Mouse (Mus musculus): Measurements from ENCODE around the gene Cfdp1. TPM values are rescaled to one million over a fixed set of nuclear protein-coding genes. Genes with fewer than 3 reads are reported as not detected.

Gene Cfdp1
- polyA plus RNA-seq, 1 experiment from 2014 or later: 220 TPM

- ATAC-seq (ENCODE audit: low FRiP score, low TSS enrichment): no peak
- no peaks in the 10 kb centered on the region for H3K4me1 ChIP-seq (ENCODE audit: insufficient read depth, low read length)
- no peaks in the 10 kb centered on the region for H3K9me3 ChIP-seq (ENCODE audit: low read length)
- WGBS: 83% methylated on average over 2 of the region's 2 CpGs
- no peak overlapping the region for H3K27ac ChIP-seq (ENCODE audit: low read length)
- H3K4me2 ChIP-seq (replicated peaks; ENCODE audit: low read depth, low read length): no peak overlapping the region
- H3K4me3 ChIP-seq (ENCODE audit: low read length): no peak overlapping the region
- no peaks in the 10 kb centered on the region for H3K27me3 ChIP-seq (ENCODE audit: insufficient read depth, low read length)
- H3K36me3 ChIP-seq (ENCODE audit: insufficient read depth, low read length): peaks cover 9% of the 10 kb centered on the region; the same call in 1 of the 2 replicates
- H3K9ac ChIP-seq (replicated peaks; ENCODE audit: low read length): no peak overlapping the region
Observed at GRCm38 (mm10) chr8:111810656-111811336, 43.3 kb downstream of the Cfdp1 start.

- Histone ChIP-seq H3K27me3 (ENCODE audit: insufficient read depth, low read length) (no peaks in the 10 kb centered on the region), H3K4me3 (ENCODE audit: low read length) (no peak overlapping the region), H3K36me3 (ENCODE audit: insufficient read depth, low read length) (peaks cover 9% of the 10 kb centered on the region; the same call in 1 of the 2 replicates), H3K27ac (ENCODE audit: low read length) (no peak overlapping the region), H3K9me3 (ENCODE audit: low read length) (no peaks in the 10 kb centered on the region), H3K4me1 (ENCODE audit: insufficient read depth, low read length) (no peaks in the 10 kb centered on the region), H3K4me2 (replicated peaks; ENCODE audit: low read depth, low read length) (no peak overlapping the region), H3K9ac (replicated peaks; ENCODE audit: low read length) (no peak overlapping the region)
- 84% methylated on average over 3 of the region's 3 CpGs for WGBS
- no peak for ATAC-seq (ENCODE audit: low FRiP score, low TSS enrichment)
Observed at GRCm38 (mm10) chr8:111808891-111809622, 45.0 kb downstream of the Cfdp1 start.

GRCm38 (mm10) chr8:111808006-111808405, 46.1 kb downstream of the Cfdp1 start:
- no peaks in the 10 kb centered on the region for H3K27me3 ChIP-seq (ENCODE audit: insufficient read depth, low read length)
- H3K4me3 ChIP-seq (ENCODE audit: low read length): no peak overlapping the region
- no peak overlapping the region for H3K27ac ChIP-seq (ENCODE audit: low read length)
- no peak for ATAC-seq (ENCODE audit: low FRiP score, low TSS enrichment)
- no peaks in the 10 kb centered on the region; the same call in none of the 2 replicates for H3K4me1 ChIP-seq (ENCODE audit: insufficient read depth, low read length)
- no peaks in the 10 kb centered on the region for H3K9me3 ChIP-seq (ENCODE audit: low read length)
- H3K9ac ChIP-seq (replicated peaks; ENCODE audit: low read length): no peak overlapping the region
- 98% methylated on average over 3 of the region's 3 CpGs for WGBS
- H3K4me2 ChIP-seq (replicated peaks; ENCODE audit: low read depth, low read length): no peak overlapping the region
- H3K36me3 ChIP-seq (ENCODE audit: insufficient read depth, low read length): peaks cover 9% of the 10 kb centered on the region; the same call in 1 of the 2 replicates

DNA sequence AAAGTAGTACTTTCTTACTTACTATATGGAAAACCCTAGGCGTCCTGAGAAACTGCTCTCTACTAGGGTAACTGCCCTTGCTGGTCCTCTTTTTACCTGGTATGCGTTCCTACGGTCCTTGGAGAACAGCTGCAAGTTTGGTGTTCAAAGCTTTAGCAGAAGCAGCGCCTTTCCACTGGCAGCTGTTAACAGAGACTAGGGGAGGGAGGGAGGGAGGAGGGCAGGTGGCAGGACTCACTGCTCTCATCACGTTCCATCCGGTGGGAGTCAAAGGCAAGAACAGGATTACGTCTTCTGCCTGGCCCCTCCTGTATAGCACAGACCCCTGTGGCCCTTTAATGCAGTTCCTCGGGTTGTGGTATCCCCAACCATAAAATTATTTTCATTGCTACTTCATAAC, 50.7 kb downstream of the Cfdp1 start:
- H3K4me1 ChIP-seq (ENCODE audit: insufficient read depth, low read length): peaks cover 18% of the 10 kb centered on the region
- H3K9ac ChIP-seq (replicated peaks; ENCODE audit: low read length): no peak overlapping the region
- H3K9me3 ChIP-seq (ENCODE audit: low read length): no peaks in the 10 kb centered on the region
- H3K4me3 ChIP-seq (ENCODE audit: low read length): no peak overlapping the region
- no peak for ATAC-seq (ENCODE audit: low FRiP score, low TSS enrichment)
- H3K4me2 ChIP-seq (replicated peaks; ENCODE audit: low read depth, low read length): no peak overlapping the region
- WGBS: 72% methylated on average over 8 of the region's 8 CpGs
- H3K27ac ChIP-seq (ENCODE audit: low read length): peak overlapping the region; percentile 81; the same call in 1 of the 2 replicates
- no peaks in the 10 kb centered on the region for H3K27me3 ChIP-seq (ENCODE audit: insufficient read depth, low read length)
- no peaks in the 10 kb centered on the region for H3K36me3 ChIP-seq (ENCODE audit: insufficient read depth, low read length)

DNA sequence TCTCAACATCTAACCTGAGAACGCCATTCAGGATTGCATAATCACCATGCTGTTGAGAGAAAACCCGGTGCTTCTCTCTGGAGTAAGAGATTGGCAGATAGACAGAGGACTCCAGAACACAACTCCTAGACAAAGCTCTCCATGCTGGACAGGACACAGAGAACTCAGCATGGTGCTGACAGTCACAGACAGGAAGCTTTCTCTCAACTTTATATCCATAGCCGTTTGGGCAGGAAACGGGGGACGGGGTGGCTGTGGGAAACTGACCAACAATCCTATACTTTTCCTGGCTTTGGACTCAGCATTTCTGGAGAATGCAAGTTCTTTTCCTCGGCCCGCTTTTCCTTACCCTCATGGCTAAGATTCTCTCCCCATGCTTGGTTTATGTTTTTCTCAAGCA, 51.8 kb downstream of the Cfdp1 start:
- Histone ChIP-seq H3K4me1 (ENCODE audit: insufficient read depth, low read length) (peaks cover 18% of the 10 kb centered on the region), H3K36me3 (ENCODE audit: insufficient read depth, low read length) (no peaks in the 10 kb centered on the region), H3K9ac (replicated peaks; ENCODE audit: low read length) (no peak overlapping the region), H3K4me2 (replicated peaks; ENCODE audit: low read depth, low read length) (no peak overlapping the region), H3K27ac (ENCODE audit: low read length) (peak overlapping the region; percentile 81), H3K27me3 (ENCODE audit: insufficient read depth, low read length) (no peaks in the 10 kb centered on the region), H3K9me3 (ENCODE audit: low read length) (no peaks in the 10 kb centered on the region), H3K4me3 (ENCODE audit: low read length) (no peak overlapping the region)
- no peak for ATAC-seq (ENCODE audit: low FRiP score, low TSS enrichment)
- 64% methylated on average over 7 of the region's 7 CpGs for WGBS

DNA sequence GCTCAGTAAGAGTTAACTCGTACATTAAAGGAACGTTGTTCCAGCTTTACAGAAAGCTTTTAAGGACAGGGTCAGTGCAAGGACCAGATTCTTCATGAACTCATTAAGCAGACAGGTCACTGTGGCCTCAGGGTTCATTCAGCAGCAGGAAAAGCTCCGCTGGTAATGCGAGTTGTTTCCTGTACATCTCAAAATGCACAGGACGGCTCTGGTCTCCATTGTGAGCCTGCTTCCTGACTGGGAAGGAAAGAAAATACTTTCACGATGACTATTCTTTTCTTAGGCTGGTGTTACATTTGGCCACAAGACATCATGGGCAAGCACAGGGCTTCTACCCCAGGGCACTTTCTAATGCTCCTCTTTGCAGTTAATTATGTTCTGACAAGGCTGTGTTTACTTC, 52.6 kb downstream of the Cfdp1 start:
- 20% methylated on average over 6 of the region's 6 CpGs for WGBS
- Histone ChIP-seq H3K9me3 (ENCODE audit: low read length) (no peaks in the 10 kb centered on the region), H3K4me1 (ENCODE audit: insufficient read depth, low read length) (peaks cover 18% of the 10 kb centered on the region), H3K36me3 (ENCODE audit: insufficient read depth, low read length) (no peaks in the 10 kb centered on the region), H3K9ac (replicated peaks; ENCODE audit: low read length) (no peak overlapping the region), H3K27ac (ENCODE audit: low read length) (peak overlapping the region; percentile 81), H3K4me2 (replicated peaks; ENCODE audit: low read depth, low read length) (no peak overlapping the region), H3K4me3 (ENCODE audit: low read length) (no peak overlapping the region), H3K27me3 (ENCODE audit: insufficient read depth, low read length) (no peaks in the 10 kb centered on the region)
- ATAC-seq (ENCODE audit: low FRiP score, low TSS enrichment): peak; percentile 55; the same call in 1 of the 2 replicates

GRCm38 (mm10) chr8:111796528-111796927, 57.6 kb downstream of the Cfdp1 start:
- no peak overlapping the region for H3K27ac ChIP-seq (ENCODE audit: low read length)
- no peaks in the 10 kb centered on the region for H3K27me3 ChIP-seq (ENCODE audit: insufficient read depth, low read length)
- H3K4me3 ChIP-seq (ENCODE audit: low read length): no peak overlapping the region
- H3K4me2 ChIP-seq (replicated peaks; ENCODE audit: low read depth, low read length): no peak overlapping the region
- H3K9me3 ChIP-seq (ENCODE audit: low read length): no peaks in the 10 kb centered on the region
- H3K4me1 ChIP-seq (ENCODE audit: insufficient read depth, low read length): peaks cover 11% of the 10 kb centered on the region
- 72% methylated on average over 1 of the region's 1 CpGs for WGBS
- ATAC-seq (ENCODE audit: low FRiP score, low TSS enrichment): no peak
- no peaks in the 10 kb centered on the region; the same call in 1 of the 2 replicates for H3K36me3 ChIP-seq (ENCODE audit: insufficient read depth, low read length)
- no peak overlapping the region for H3K9ac ChIP-seq (replicated peaks; ENCODE audit: low read length)

DNA sequence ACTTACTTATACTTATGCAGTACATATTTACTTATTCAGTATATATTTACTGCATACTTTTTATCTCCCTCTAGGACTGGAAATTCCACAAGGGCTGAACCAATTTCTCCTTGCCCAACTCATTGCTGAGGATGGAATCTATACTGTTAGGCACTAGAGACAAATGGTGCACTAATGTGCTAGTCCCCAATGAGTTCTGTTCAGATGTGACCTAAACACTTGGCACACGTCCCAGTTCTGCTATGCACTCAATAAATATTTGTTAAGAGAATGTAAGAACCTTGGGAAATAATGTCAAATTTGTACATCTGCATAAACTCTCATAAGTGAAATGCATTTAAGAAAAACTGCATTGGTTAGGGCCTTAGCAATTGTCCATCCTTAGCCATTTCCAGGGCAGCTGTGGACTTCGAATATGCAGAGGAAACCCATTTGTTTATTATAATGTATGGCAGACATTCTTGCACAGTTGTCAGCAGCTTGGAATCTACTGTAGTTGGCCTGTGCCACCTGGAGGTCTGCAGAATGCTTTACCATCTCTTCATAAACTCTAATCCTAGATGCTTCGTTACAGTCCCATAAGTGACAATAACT, 60.7 kb downstream of the Cfdp1 start:
- Histone ChIP-seq H3K27ac (ENCODE audit: low read length) (no peak overlapping the region), H3K36me3 (ENCODE audit: insufficient read depth, low read length) (no peaks in the 10 kb centered on the region; the same call in 1 of the 2 replicates), H3K4me3 (ENCODE audit: low read length) (no peak overlapping the region), H3K4me2 (replicated peaks; ENCODE audit: low read depth, low read length) (no peak overlapping the region), H3K9ac (replicated peaks; ENCODE audit: low read length) (no peak overlapping the region), H3K27me3 (ENCODE audit: insufficient read depth, low read length) (no peaks in the 10 kb centered on the region), H3K4me1 (ENCODE audit: insufficient read depth, low read length) (peaks cover 2% of the 10 kb centered on the region; the same call in 1 of the 2 replicates), H3K9me3 (ENCODE audit: low read length) (no peaks in the 10 kb centered on the region)
- WGBS: 68% methylated on average over 3 of the region's 3 CpGs
- ATAC-seq (ENCODE audit: low FRiP score, low TSS enrichment): no peak

- no peak overlapping the region for H3K4me2 ChIP-seq (replicated peaks; ENCODE audit: low read depth, low read length)
- H3K27ac ChIP-seq (ENCODE audit: low read length): no peak overlapping the region
- no peak overlapping the region for H3K4me3 ChIP-seq (ENCODE audit: low read length)
- ATAC-seq (ENCODE audit: low FRiP score, low TSS enrichment): no peak
- H3K36me3 ChIP-seq (ENCODE audit: insufficient read depth, low read length): no peaks in the 10 kb centered on the region
- H3K9me3 ChIP-seq (ENCODE audit: low read length): no peaks in the 10 kb centered on the region
- H3K4me1 ChIP-seq (ENCODE audit: insufficient read depth, low read length): peaks cover 10% of the 10 kb centered on the region
- H3K27me3 ChIP-seq (ENCODE audit: insufficient read depth, low read length): no peaks in the 10 kb centered on the region
- H3K9ac ChIP-seq (replicated peaks; ENCODE audit: low read length): no peak overlapping the region
Observed at GRCm38 (mm10) chr8:111789639-111790038, 64.5 kb downstream of the Cfdp1 start.

DNA sequence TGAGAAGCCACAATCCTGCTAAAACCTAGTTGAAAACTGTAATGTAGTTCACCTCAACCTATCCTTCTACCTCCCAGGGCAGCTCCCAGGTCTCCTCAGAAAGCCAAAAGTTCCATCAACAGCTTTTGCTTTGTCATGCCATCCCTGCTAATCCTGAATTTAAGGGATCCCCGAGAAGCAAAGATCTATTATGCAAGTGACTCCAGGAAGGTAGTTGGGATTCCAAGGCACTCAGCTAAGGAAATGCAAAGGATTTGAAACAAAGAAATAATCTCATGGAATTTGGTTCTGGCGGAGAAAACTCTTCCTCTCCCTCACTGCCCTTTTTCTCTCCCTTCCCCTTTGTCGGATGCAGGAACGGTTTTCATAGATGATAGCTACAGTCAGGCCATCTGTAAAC, 64.9 kb downstream of the Cfdp1 start:
- no peaks in the 10 kb centered on the region for H3K9me3 ChIP-seq (ENCODE audit: low read length)
- H3K27ac ChIP-seq (ENCODE audit: low read length): no peak overlapping the region
- WGBS: 43% methylated on average over 4 of the region's 4 CpGs
- no peaks in the 10 kb centered on the region for H3K27me3 ChIP-seq (ENCODE audit: insufficient read depth, low read length)
- H3K4me3 ChIP-seq (ENCODE audit: low read length): no peak overlapping the region
- ATAC-seq (ENCODE audit: low FRiP score, low TSS enrichment): no peak
- no peak overlapping the region for H3K4me2 ChIP-seq (replicated peaks; ENCODE audit: low read depth, low read length)
- no peak overlapping the region for H3K9ac ChIP-seq (replicated peaks; ENCODE audit: low read length)
- peaks cover 10% of the 10 kb centered on the region for H3K4me1 ChIP-seq (ENCODE audit: insufficient read depth, low read length)
- H3K36me3 ChIP-seq (ENCODE audit: insufficient read depth, low read length): 0 out of 2 replicates have a peak, but pooled peaks cover 1% of the 10 kb centered on the region

Measured in kidney, embryonic 16.5 days (tissue).